Mouse (Mus musculus): ENCODE data around the gene Casp7. TPM values are rescaled to one million over a fixed set of nuclear protein-coding genes. Genes with fewer than 3 reads are reported as not detected.

The Casp7 gene
- polyA plus RNA-seq, 1 experiment from 2014 or later = 15.4 TPM

DNA sequence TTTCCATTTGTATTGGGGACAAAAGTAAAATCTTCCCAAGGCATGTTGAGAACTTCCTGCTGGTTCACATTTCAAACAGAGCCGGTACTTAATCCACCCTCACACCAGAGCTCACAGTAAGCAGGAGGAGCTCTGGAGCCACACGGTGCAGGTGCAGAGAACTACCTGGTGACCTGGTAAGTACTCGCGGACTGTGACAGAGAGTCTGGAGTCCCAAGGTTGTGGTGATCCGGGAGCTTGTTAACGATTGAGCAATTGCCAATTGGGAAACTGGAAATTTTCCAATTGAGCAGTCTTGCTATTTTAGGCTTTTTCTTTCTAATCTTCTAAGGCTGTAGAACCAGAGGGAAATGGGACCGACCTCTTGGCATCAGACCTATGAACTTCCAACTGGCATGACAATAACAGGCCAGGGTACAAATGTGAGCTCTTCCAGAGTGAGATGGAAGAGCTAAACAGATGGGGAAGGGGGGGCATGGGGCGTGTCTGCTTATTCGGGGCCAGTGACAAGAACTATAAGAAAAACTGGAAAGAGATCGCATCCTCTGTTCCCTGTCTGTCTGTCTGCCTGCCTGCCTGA, 64.7 kb downstream of the Casp7 start, which contains the start of gene Plekhs1:
TSS of gene Plekhs1 (plus strand) at position 119 of the 580 bp plus-strand sequence.
- H3K9me3 ChIP-seq = peaks cover 3% of the 10 kb centered on the region; the same call in 1 of the 2 replicates
- H3K4me1 ChIP-seq (replicated peaks) = no peaks in the 10 kb centered on the region
- no peak within 1 kb of the TSS for H3K4me3 ChIP-seq
- no peak for DNase-seq (ENCODE audit: low spot score)
- no peaks in the 10 kb centered on the region for H3K36me3 ChIP-seq
- no peak within 1 kb of the TSS for H3K27ac ChIP-seq
- no peaks in the 10 kb centered on the region for H3K27me3 ChIP-seq (ENCODE audit: insufficient read depth, poor library complexity, severe bottlenecking)
- 69% methylated on average over 10 of the region's 10 CpGs for WGBS

DNA sequence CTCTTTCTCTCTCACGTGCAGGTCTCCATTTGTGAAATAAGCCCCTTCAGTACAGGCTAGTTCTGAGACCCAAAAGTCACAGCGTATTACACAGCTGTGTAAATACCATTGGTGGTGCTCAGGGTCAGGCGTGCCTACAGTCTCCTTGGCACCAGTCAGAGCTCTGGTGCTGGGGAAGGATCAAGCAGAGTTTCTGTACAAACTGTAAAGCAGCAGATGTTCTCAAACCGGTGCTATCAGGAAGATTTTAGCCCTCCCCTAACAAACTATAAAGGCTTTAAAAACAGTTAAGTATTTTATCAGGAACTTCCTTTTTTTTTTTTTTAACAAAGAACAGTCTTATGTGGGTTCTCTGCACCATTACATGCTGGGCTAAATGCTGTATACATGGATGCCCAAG, 65.9 kb downstream of the Casp7 start:
- no peak for DNase-seq (ENCODE audit: low spot score)
- H3K27me3 ChIP-seq (ENCODE audit: insufficient read depth, poor library complexity, severe bottlenecking) = no peaks in the 10 kb centered on the region
- H3K4me1 ChIP-seq (replicated peaks) = no peaks in the 10 kb centered on the region
- 87% methylated on average over 4 of the region's 4 CpGs for WGBS
- no peak overlapping the region for H3K4me3 ChIP-seq
- H3K9me3 ChIP-seq = peaks cover 3% of the 10 kb centered on the region; the same call in 1 of the 2 replicates
- no peaks in the 10 kb centered on the region for H3K36me3 ChIP-seq
- no peak overlapping the region for H3K27ac ChIP-seq

DNA sequence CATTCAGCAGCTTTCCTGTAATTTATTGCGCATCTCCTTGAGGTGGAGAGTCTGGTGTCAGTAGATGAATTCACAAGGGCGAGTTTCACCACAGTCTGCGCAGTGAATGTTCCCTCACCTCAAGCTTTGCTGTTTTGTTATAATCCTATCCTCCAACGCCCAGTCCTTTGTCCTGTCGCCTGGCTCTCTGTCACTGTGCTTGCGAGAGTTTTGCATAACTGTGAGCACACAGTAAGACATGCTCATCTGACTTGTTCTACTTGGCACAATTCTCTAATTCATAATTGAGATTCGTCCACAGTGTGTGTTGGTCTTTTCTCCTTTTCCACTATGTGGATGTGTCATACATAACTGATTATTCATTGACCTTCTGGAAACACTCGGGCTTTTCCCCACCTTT, 69.6 kb downstream of the Casp7 start:
- 82% methylated on average over 8 of the region's 8 CpGs for WGBS
- no peak overlapping the region for H3K27ac ChIP-seq

DNA sequence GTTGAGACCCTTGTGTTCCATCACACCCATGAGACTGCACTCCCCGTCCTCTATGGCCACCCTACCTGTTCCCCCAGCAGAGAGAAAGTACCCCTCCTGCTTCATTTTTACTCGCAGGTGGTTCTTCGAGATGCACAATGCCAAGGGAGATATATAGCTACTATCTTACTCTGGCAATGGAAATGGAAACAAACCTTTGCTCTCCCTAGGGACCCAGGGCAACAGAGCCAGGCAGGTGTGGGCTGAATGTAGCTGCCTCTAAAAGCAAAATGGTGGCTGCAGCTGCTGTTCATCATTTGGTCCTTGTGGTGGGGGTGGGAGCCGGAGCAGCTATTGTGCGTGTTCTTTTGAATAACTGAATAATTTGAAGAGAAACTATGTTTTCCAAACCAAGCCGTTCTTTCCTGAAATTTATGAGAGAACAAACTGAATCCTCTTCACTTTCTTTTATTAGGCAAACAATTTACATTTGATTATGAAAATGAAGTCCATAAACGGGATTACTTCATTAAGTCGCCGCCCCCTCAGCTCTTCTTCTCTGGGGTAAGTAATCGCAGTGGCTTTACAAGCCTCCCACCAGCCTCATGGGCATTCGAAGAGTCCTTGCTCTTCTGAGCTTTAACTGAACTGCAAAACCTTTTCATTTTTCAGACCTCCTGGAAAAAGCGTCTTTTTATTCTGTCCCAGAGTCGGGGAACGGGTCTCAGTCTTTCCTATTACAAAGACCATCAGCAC, 73.5 kb downstream of the Casp7 start:
- 86% methylated on average over 14 of the region's 14 CpGs for WGBS
- Histone ChIP-seq H3K4me1 (replicated peaks) (peaks cover 16% of the 10 kb centered on the region), H3K9me3 (no peaks in the 10 kb centered on the region), H3K27ac (no peak overlapping the region), H3K4me3 (no peak overlapping the region), H3K27me3 (ENCODE audit: insufficient read depth, poor library complexity, severe bottlenecking) (0 out of 2 replicates have a peak, but pooled peaks cover 10% of the 10 kb centered on the region), H3K36me3 (no peaks in the 10 kb centered on the region)
- no peak for DNase-seq (ENCODE audit: low spot score)

More for the DNA sequence above, 69.6 kb downstream of the Casp7 start:
- DNase-seq (ENCODE audit: low spot score) = no peak
- Histone ChIP-seq H3K27me3 (ENCODE audit: insufficient read depth, poor library complexity, severe bottlenecking) (no peaks in the 10 kb centered on the region), H3K4me1 (replicated peaks) (no peaks in the 10 kb centered on the region), H3K36me3 (no peaks in the 10 kb centered on the region), H3K4me3 (no peak overlapping the region), H3K9me3 (peaks cover 3% of the 10 kb centered on the region; the same call in 1 of the 2 replicates)

DNA sequence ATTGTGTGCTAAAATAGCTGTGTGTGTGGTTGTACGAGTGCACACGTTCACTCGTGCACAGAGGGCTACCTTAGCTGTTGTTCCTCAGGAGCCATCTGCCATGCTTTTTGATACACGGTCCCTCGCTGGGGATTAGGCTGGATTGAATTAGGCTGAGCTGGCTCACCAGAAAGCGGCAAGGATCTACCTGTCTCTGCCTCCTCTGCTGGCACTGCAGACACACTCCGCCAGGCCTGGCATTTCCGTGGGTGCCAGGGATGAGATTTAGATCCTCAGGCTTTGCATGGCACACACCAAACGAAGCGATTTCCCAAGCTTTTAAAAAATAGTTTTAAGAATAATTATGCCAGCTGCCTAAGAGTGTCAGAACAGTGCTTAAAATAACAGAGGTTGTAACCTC, 75.0 kb downstream of the Casp7 start:
- Histone ChIP-seq H3K4me1 (replicated peaks) (peaks cover 21% of the 10 kb centered on the region), H3K4me3 (no peak overlapping the region), H3K27ac (no peak overlapping the region), H3K9me3 (no peaks in the 10 kb centered on the region), H3K27me3 (ENCODE audit: insufficient read depth, poor library complexity, severe bottlenecking) (0 out of 2 replicates have a peak, but pooled peaks cover 10% of the 10 kb centered on the region), H3K36me3 (no peaks in the 10 kb centered on the region)
- DNase-seq (ENCODE audit: low spot score) = no peak
- 84% methylated on average over 10 of the region's 10 CpGs for WGBS

DNA sequence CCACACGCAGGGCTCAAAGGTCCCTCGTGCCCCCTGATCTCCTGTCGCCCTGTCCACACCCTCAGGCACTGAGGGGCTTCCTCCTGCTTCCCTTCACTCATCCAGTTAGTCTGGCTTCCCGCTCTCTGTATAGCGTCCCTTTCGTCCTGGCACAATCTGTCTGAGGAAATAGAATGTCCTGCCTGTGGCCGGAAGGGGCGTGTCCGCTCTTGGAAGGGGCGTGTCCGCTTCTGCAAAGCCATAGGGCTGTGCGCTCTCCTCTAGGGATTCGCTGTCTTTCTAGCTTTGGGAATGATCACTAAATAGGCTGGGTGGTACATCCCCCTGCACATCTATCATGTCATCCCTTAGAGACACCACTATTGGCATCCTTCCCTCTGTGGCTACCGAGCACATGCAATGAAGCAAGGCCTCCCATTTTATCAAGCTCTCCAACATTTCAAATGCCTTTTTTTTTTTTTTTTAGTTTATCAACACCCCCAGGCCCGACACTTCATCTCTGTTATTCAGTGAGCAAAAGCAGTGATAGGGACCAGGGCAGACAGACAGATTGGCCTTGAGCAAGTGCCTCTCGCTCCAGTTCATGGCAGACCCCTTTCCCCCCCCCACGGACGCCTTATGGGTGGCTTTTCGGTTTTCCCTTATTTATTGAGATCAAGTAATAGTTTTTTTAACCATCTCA, 78.1 kb downstream of the Casp7 start:
- peak; percentile 38 for DNase-seq (ENCODE audit: low spot score)
- WGBS = 50% methylated on average over 19 of the region's 19 CpGs
- 0 out of 2 replicates have a peak, but pooled peaks cover 10% of the 10 kb centered on the region for H3K27me3 ChIP-seq (ENCODE audit: insufficient read depth, poor library complexity, severe bottlenecking)
- peaks cover 30% of the 10 kb centered on the region for H3K4me1 ChIP-seq (replicated peaks)
- H3K9me3 ChIP-seq = no peaks in the 10 kb centered on the region
- H3K36me3 ChIP-seq = no peaks in the 10 kb centered on the region
- peak overlapping the region; percentile 23 for H3K4me3 ChIP-seq
- H3K27ac ChIP-seq = 0 out of 2 replicates have a peak overlapping the region, but pooled peaks have one; percentile 29

DNA sequence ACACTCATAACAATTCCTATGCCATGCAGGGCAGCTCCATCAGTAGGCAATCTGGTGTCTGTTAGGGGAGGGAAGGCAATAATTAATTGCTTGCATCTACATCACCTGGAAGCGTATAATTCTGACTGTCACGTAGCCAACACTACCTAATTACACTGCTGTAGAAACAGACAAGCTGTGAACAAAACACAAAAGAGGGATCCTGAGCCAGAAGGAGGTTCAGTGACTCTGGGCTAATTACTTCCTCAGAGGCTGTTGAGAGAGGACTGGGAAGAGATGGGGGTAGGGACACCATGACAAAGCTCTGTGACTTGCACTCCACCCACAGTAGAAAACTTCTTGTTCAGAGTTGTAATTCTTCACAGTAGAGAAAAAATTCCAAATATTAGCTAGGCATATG, 79.6 kb downstream of the Casp7 start:
- Histone ChIP-seq H3K4me3 (no peak overlapping the region), H3K36me3 (no peaks in the 10 kb centered on the region), H3K27me3 (ENCODE audit: insufficient read depth, poor library complexity, severe bottlenecking) (0 out of 2 replicates have a peak, but pooled peaks cover 10% of the 10 kb centered on the region), H3K4me1 (replicated peaks) (peaks cover 30% of the 10 kb centered on the region), H3K9me3 (no peaks in the 10 kb centered on the region), H3K27ac (no peak overlapping the region)
- no peak for DNase-seq (ENCODE audit: low spot score)
- WGBS = 47% methylated on average over 2 of the region's 2 CpGs

DNA sequence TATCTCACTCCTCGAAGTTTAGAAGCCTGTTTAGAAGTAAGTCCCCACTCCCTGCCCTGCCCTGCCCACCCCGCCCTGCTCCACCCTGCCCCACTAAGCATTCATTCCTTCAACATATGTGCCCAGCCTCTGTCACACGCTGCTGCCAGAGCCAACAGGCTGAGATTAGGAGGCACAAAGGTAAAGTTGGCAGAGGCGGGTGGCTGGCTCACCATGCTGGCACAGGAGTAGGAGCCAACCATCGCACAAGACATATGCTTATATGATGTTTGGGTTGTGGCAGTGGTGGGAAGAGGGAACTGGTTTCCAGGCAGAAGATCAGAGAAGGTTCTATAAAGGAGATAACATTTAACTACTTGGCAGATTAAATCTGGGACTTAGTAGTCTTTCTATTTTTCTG, 80.3 kb downstream of the Casp7 start:
- H3K36me3 ChIP-seq = no peaks in the 10 kb centered on the region
- H3K9me3 ChIP-seq = no peaks in the 10 kb centered on the region
- 0 out of 2 replicates have a peak, but pooled peaks cover 10% of the 10 kb centered on the region for H3K27me3 ChIP-seq (ENCODE audit: insufficient read depth, poor library complexity, severe bottlenecking)
- WGBS = 89% methylated on average over 5 of the region's 5 CpGs
- H3K4me1 ChIP-seq (replicated peaks) = peaks cover 30% of the 10 kb centered on the region
- H3K4me3 ChIP-seq = no peak overlapping the region
- H3K27ac ChIP-seq = no peak overlapping the region
- DNase-seq (ENCODE audit: low spot score) = no peak

DNA sequence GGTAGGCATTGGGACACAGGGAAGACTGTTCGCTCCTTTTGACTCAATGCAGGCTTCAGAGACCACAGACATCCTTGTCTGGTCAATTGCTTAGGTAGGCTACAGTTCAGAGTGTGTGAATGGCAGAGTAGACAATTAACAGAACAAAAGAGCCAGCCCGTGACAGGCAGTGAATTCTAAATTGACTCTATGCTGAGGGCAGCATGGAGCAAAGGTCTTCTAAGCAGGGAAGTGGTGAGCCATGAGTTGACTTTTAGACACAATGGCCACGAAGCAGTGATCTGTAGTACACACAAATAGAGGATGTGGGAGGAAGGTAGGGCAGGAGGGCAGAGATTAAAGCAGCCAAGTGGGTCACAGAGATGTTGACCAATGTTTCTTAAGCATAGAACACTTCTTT, 80.9 kb downstream of the Casp7 start:
- H3K36me3 ChIP-seq = no peaks in the 10 kb centered on the region
- no peaks in the 10 kb centered on the region for H3K9me3 ChIP-seq
- H3K27ac ChIP-seq = no peak overlapping the region
- no peak overlapping the region for H3K4me3 ChIP-seq
- 33% methylated on average over 3 of the region's 3 CpGs for WGBS
- H3K4me1 ChIP-seq (replicated peaks) = peaks cover 30% of the 10 kb centered on the region
- DNase-seq (ENCODE audit: low spot score) = no peak
- 0 out of 2 replicates have a peak, but pooled peaks cover 7% of the 10 kb centered on the region for H3K27me3 ChIP-seq (ENCODE audit: insufficient read depth, poor library complexity, severe bottlenecking)

DNA sequence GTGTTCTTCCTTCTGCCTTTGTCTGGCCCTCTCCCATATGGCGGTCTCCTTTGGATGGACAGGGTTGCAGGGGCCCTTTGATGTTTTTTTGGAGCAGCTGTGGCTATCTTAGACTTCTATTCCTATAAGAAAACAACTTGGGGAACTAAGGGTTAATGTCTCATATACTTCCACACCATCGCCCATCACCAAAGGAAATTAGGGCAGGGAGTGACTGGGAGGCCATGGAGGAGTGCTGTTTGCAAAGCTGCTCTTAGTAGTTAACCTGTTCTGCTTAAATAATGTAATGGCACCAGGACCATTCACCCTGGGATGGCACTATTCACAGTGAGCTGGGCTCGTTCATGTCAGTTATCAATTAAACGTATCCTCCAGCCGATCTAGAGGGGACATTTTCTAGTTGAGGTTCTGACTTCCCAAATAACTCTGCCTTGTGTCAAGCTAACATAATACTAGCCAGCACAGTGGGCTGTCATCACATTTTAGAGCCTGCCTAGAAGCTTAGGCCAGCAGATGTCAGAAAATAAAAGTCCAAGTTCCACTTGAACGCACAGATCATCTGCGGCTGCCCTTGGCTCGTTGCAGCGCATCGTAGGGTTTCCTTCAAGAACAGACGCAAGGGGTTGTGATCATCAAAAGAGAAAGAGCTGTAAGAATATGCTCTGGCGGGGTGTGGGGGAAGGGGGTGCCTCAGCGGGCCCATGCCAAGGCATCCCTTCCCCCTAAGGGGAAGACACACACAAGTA, 87.9 kb downstream of the Casp7 start:
- Histone ChIP-seq H3K4me3 (no peak overlapping the region), H3K9me3 (no peaks in the 10 kb centered on the region), H3K4me1 (replicated peaks) (peaks cover 20% of the 10 kb centered on the region), H3K27ac (peak overlapping the region; percentile 50), H3K36me3 (no peaks in the 10 kb centered on the region), H3K27me3 (ENCODE audit: insufficient read depth, poor library complexity, severe bottlenecking) (no peaks in the 10 kb centered on the region)
- no peak for DNase-seq (ENCODE audit: low spot score)
- 56% methylated on average over 13 of the region's 13 CpGs for WGBS

DNA sequence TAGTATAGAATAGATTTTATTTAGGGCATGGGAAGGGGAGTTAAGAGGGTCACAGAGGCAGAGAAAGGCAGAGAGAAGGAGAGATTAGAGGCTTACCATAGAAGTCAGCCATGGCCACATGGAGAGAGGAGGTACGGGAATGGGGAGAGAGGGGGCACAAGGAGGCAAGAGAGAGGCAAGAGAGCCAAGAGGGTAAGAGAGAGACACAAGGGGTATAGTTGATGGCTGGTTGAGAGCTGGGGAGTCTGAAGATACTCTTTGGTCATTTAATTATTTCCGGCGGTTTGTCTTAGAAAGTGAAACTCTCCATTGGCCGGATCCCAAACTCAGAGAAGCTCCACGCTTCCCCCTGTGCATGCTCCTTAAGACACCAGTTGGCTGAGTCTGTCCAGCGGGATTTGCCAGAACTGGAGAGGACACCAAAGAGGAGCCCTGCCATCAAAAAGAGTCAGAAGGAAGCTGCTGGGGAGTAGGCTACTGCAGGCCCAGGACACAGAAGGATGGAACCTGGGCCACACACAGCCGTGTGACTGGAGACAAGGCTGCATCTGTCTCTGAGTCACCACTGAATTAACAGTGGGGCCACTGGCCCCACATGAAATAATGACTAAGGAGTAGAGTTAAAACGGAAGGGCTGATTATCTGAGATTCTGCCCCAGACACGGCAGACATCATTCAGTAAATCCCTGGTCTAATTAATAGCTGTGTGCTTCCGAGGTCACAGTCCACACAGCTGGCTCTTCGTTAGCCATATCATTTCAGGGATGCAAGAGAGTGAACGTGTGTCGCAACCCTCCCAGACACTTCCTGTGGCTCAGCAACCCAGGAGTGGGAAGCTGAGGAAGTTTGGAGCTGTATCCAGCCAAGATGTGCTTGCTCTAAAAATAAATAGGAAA, 88.7 kb downstream of the Casp7 start:
- WGBS = 81% methylated on average over 13 of the region's 13 CpGs
- Histone ChIP-seq H3K4me1 (replicated peaks) (peaks cover 20% of the 10 kb centered on the region), H3K9me3 (no peaks in the 10 kb centered on the region), H3K27me3 (ENCODE audit: insufficient read depth, poor library complexity, severe bottlenecking) (no peaks in the 10 kb centered on the region), H3K27ac (0 out of 2 replicates have a peak overlapping the region, but pooled peaks have one; percentile 50), H3K36me3 (no peaks in the 10 kb centered on the region), H3K4me3 (no peak overlapping the region)
- DNase-seq (ENCODE audit: low spot score) = no peak

Data from hindbrain, embryonic 10.5 days (tissue).